Mouse (Mus musculus) E14TG2a.4 (cell line): ENCODE data around the gene Wdr95.

Experiments used
- CTCF ChIP-seq: conservative IDR thresholded peaks from 2 replicates; pipeline ENCODE4 v1.5.1; 2014; ENCODE audit warnings: low read length
- POU5F1 ChIP-seq: IDR thresholded peaks from 2 replicates; pipeline ENCODE4 v1.6.1; 2014; ENCODE audit warnings: low read length, borderline replicate concordance

DNA sequence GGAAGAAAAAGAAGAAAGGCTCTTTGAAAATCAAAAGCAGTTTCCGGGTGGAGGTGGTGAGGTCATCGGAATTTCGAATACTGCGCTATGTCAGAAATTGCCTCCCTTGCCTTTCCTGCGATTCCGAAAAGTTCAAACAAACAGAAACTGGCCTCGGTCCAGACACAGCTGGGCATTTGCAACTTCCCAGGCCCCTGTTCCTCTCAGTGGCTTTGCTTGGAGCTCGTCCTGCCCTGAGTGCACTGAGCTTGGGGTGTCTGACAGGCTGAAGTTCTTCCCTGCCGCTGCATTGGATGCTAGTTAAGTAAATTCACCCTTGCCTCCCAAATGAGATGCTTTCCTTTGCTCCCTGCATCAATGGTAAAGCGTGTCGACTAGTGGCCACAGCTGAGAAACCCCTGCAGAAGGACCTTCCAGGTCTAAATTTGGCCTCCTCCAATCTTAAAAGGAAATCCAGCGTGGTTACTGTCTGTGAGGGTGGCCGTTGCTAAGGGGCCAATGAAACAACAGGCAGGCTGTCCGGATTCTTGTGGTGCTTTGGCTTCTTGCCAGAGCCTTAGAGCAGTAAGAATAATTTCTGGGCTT lies 14.3 kb upstream of the Wdr95 start:
- TF ChIP-seq CTCF, result no peak
- no peak for TF ChIP-seq POU5F1
